Mouse (Mus musculus) limb, embryonic 15.5 days (tissue): ENCODE data around the gene Armc6. TPM values are rescaled to one million over a fixed set of nuclear protein-coding genes. Genes with fewer than 3 reads are reported as not detected.
A peak's percentile ranks its signal among the peaks of the same experiment; 100 is the strongest.

ENCODE experiments used
- ATAC-seq: fragments of 200-750 bp; cut with Nextera tagmentation; 2 replicates; pipeline ENCODE4 v1.8.0; 2017; ENCODE audit warnings: low read depth, moderate TSS enrichment; ENCODE audit not compliant: insufficient number of reproducible peaks, low FRiP score, low TSS enrichment
- H3K27ac ChIP-seq: fragments of 300-500 bp; sonication (generic); 2 replicates; pipeline ENCODE4 v1.5.1; 2015; ENCODE audit warnings: moderate library complexity, mild to moderate bottlenecking, inconsistent platforms
- H3K27me3 ChIP-seq: fragments of 300-500 bp; sonication (generic); 2 replicates; pipeline ENCODE4 v1.6.1; 2015; ENCODE audit warnings: inconsistent platforms
- H3K36me3 ChIP-seq: fragments of 300-500 bp; sonication (generic); 2 replicates; pipeline ENCODE4 v1.6.1; 2015; ENCODE audit warnings: inconsistent platforms
- H3K4me1 ChIP-seq: fragments of 300-500 bp; sonication (generic); 2 replicates; pipeline ENCODE4 v1.6.1; 2015; ENCODE audit warnings: inconsistent platforms
- H3K4me2 ChIP-seq: fragments of 300-500 bp; sonication (generic); 2 replicates; pipeline ENCODE4 v1.6.1; 2015; ENCODE audit warnings: mild to moderate bottlenecking, inconsistent platforms
- H3K4me3 ChIP-seq: fragments of 300-500 bp; sonication (generic); 2 replicates; pipeline ENCODE4 v1.5.1; 2015; ENCODE audit warnings: mild to moderate bottlenecking, inconsistent platforms
- H3K9ac ChIP-seq: fragments of 300-500 bp; sonication (generic); 2 replicates; pipeline ENCODE4 v1.6.1; 2015; ENCODE audit warnings: inconsistent platforms
- H3K9me3 ChIP-seq: fragments of 300-500 bp; sonication (generic); 2 replicates; pipeline ENCODE4 v1.6.1; 2016; ENCODE audit warnings: inconsistent platforms
- WGBS: fragments of 180-500 bp; shearing (Covaris S2); methylation state at CpG from one replicate; pipeline ENCODE4 v1.1.7; 2015; 5-methylcytosine and 5-hydroxymethylcytosine counted together
- polyA plus RNA-seq: library from polyadenylated mRNA; unstranded; fragments of >200 nt; fragmentation: Nextera tagmentation; extraction: Ambion mirVana; gene quantifications from 2 replicates; pipeline ENCODE4 v1.2.1, GENCODE M21; 2015

Gene Armc6
- polyA plus RNA-seq, result 32.7 and 33.0 TPM in 2 replicates

DNA sequence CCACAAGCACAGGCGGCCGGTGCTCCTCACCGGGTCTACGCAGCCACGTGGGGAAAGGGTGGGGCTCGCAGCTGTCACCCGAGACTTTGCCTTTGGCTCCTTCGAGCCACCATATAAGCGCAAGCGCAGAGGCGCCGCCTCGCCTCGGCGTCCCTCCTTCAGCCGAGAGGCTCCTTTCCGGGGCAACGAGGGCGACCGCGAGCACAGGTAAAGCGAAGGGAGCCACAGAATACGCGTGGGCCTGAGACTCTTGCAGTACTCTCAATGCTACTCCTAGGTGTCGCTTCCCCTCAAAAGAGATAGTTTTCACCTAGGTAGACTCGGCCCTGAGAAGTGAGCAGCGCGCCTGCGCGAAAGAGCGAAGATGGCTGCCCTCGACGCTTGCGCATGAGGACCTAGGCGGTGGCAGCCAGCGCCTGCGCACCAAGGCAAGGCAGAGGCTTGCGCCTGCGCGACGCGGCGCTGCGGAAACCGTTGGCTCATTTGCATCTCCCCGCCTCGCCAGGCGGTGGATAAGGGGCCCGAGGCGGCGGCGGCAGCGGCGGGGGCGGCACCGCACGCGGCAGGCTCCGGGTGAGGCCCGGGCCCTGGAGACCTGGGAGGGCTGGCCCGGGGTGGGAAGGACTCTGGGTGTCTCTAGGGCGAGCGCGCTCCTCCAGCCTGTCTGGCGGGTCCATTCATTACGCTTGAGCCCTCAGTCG lies at the start of gene Armc6, which contains the start of gene Sugp2:
Gene Armc6, minus strand, starts transcription at position 387 of the 701 bp plus-strand sequence.
Gene Sugp2, plus strand, starts transcription at position 147 of the 701 bp plus-strand sequence.
- peak; percentile 96 for ATAC-seq
- Histone ChIP-seq H3K4me1 (peaks cover 21% of the 10 kb centered on the region), H3K36me3 (peaks cover 52% of the 10 kb centered on the region), H3K9ac (peak within 1 kb of the TSS; percentile 81), H3K9me3 (no peaks in the 10 kb centered on the region), H3K27me3 (no peaks in the 10 kb centered on the region), H3K4me2 (peak within 1 kb of the TSS; percentile 86), H3K27ac (peak within 1 kb of the TSS; percentile 97), H3K4me3 (peak within 1 kb of the TSS; percentile 93)
- under 1% methylated on average over 66 of the region's 67 CpGs for WGBS

DNA sequence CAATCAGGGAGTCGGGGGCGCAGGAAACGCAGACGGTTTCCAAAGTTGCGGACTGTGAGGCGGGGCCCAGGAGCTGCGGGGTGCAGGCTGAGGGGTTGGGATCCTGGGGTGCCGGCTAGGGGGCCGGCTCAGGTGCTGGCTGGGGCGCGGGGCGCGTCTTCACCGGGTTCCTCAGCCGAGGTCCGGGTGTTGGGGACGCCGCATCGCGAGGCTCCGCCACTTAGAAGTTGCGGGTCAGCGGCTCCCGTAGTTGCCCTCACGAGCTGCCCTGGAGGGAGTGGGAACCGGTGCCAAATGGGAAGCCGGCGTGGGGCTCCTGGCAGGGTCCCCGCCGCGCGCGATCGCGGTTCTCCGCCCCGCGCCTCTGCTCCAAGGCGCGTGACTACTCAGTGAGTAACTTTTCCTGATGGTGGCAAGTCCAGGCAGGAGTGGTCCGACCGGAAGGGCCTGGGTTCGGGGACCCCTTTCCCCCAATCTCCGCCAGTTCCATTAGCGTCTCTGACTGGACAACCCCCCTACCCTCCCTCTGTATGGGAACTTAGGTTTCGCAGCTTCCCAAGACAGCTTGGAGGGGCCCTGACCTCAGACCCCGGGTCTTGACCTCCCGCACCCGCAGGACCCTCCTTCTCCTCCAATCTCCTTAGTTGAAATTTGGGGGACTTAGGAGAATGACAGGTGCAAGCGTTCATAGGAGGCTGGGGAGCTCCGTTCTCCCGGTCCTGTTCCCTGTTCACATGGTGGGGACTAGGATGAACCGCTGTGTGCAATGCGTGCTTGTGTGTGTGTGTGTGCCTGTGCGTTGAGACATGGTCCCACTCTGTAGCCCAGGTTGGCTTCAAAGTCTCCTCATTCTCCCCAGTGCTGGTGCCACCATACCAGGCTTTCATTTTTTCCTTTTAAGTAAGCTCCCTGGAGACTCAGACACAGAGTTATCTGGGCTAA lies 49.1 kb upstream of the Armc6 start:
- Histone ChIP-seq H3K9ac (peak overlapping the region; percentile 87), H3K4me2 (peak overlapping the region; percentile 79), H3K27me3 (no peaks in the 10 kb centered on the region), H3K4me1 (peaks cover 18% of the 10 kb centered on the region), H3K27ac (peak overlapping the region; percentile 87), H3K9me3 (no peaks in the 10 kb centered on the region), H3K4me3 (peak overlapping the region; percentile 86), H3K36me3 (peaks cover 37% of the 10 kb centered on the region)
- peak; percentile 49 for ATAC-seq
- WGBS, result 1% methylated on average over 55 of the region's 55 CpGs

DNA sequence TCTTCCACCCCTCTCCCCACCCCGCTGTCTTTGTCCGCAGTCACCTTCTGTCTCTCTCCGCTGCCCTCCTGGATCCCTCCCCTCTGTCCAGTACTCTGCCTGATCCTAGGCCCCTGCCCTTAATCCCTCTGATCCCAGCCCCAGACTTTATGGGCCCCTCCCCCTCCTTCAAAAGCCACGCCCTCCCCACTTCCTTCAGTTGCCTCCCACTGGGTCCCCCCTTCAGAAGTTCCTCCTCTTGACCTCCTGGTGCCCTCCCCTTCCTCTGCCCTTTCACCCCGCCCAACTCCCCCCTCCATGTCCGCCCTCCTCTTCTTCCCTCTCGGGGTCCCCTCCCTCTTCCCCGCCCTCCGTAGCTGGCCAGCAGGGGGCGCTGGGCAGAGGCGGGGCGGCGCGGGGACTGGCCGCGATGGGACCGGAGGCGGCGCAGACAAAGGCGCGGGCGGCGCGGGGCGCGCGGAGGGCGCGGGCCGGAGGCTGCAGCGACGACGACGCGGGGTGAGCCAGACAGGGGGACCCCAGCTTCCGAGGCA lies 48.4 kb upstream of the Armc6 start, which contains the start of gene Homer3:
Gene Homer3, plus strand, starts transcription at position 225 of the 533 bp plus-strand sequence.
- Histone ChIP-seq H3K9ac (peak within 1 kb of the TSS; percentile 87), H3K27me3 (no peaks in the 10 kb centered on the region), H3K27ac (peak within 1 kb of the TSS; percentile 87), H3K4me1 (peaks cover 22% of the 10 kb centered on the region), H3K4me3 (peak within 1 kb of the TSS; percentile 86), H3K4me2 (peak within 1 kb of the TSS; percentile 79), H3K36me3 (peaks cover 32% of the 10 kb centered on the region), H3K9me3 (no peaks in the 10 kb centered on the region)
- 3% methylated on average over 27 of the region's 36 CpGs for WGBS
- ATAC-seq, result peak; percentile 83

DNA sequence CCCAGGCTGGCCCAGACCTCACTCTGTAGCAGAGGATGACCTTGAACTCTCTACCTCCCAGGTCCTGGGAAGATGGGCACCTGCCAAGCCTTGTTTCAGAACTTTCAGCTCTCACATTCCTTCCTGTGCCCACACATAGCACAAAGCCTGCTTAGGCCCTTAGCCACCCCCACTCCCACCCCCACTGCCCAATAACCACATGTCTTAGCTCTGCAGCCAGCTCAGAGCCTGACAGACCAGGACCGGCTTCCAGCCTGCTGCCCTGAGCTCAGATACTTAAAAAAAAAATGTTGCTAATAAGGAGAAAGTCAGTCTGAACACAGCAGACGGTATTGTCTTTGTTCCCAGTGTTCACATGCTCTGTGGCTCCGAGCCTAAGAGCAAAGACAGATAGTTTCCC lies 46.7 kb upstream of the Armc6 start:
- Histone ChIP-seq H3K9ac (no peak overlapping the region), H3K36me3 (peaks cover 15% of the 10 kb centered on the region), H3K27ac (no peak overlapping the region), H3K4me1 (peaks cover 22% of the 10 kb centered on the region), H3K9me3 (no peaks in the 10 kb centered on the region), H3K27me3 (no peaks in the 10 kb centered on the region), H3K4me3 (no peak overlapping the region), H3K4me2 (no peak overlapping the region)
- no peak for ATAC-seq
- WGBS, result 50% methylated on average over 3 of the region's 3 CpGs

DNA sequence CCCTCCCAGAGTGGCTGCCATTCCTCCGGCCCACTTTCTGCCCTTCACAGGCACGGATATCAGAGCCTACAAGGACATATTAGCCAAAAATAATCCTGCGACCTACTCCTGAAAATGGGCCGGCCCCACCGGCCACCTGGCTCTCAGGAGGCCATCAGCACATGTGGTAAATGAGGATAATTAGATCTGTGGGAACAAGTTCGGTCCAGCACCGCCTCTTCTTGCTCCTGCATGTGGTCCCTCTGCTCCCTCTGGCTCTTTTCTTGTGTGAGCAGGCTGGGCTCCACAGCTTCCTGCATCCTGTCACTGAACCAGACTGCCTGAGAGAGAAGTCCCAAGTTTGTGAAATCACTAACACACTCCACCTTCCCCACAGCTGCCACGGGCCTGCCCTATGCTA lies 45.0 kb upstream of the Armc6 start:
- Histone ChIP-seq H3K4me3 (no peak overlapping the region), H3K9ac (no peak overlapping the region), H3K9me3 (no peaks in the 10 kb centered on the region), H3K27ac (no peak overlapping the region), H3K4me2 (no peak overlapping the region), H3K27me3 (no peaks in the 10 kb centered on the region), H3K36me3 (no peaks in the 10 kb centered on the region), H3K4me1 (peaks cover 19% of the 10 kb centered on the region)
- 34% methylated on average over 8 of the region's 8 CpGs for WGBS
- ATAC-seq, result no peak

DNA sequence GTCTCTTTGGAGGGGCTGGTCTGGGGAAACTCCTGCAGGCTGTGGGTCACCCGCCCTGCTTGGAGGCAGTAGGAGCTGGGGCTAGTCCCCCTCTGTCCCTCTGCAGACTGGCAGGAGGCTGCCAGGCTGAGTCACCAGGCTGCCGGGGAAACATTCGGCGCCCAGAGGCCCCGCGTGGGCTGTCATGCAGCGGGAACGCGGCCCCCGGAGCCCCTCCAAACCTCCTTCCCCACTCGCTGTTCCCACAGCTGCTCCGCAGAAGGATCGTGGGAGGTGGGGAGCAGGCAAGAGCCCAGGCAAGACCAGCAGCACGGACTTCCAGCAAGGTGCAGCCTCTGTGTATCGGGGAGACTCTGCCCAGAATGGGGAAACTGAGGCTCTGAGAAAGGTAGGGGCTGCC lies 43.9 kb upstream of the Armc6 start:
- 58% methylated on average over 15 of the region's 15 CpGs for WGBS
- H3K27ac ChIP-seq, result no peak overlapping the region

DNA sequence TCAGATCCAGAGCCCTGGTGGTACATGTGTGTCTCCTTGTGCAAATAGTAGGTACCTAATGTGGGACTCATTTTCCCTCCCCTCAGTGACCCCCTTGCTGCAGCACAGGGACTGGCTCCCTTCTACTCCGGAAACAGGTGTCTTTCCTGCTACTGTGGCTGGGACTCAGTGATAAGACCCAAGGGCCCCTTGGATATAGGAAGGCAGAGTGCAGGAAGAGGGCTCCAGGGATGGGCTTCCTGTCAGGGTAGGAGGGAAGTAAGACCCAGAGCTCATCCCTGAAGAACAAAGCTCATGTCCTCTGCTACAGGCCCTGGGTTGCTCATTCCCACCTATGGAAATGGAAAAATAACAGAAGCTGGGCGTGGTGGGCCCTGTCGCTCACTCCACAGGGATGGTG lies 42.2 kb upstream of the Armc6 start:
- Histone ChIP-seq H3K9me3 (no peaks in the 10 kb centered on the region), H3K4me2 (no peak overlapping the region), H3K36me3 (no peaks in the 10 kb centered on the region), H3K4me1 (peaks cover 4% of the 10 kb centered on the region; the same call in 1 of the 2 replicates), H3K27me3 (no peaks in the 10 kb centered on the region), H3K27ac (no peak overlapping the region), H3K9ac (no peak overlapping the region), H3K4me3 (no peak overlapping the region)
- 77% methylated on average over 3 of the region's 3 CpGs for WGBS
- ATAC-seq, result no peak

More for the DNA sequence above, 43.9 kb upstream of the Armc6 start:
- Histone ChIP-seq H3K4me2 (no peak overlapping the region), H3K36me3 (no peaks in the 10 kb centered on the region), H3K27me3 (no peaks in the 10 kb centered on the region), H3K4me1 (peaks cover 12% of the 10 kb centered on the region), H3K9me3 (no peaks in the 10 kb centered on the region), H3K4me3 (no peak overlapping the region), H3K9ac (no peak overlapping the region)
- no peak for ATAC-seq

DNA sequence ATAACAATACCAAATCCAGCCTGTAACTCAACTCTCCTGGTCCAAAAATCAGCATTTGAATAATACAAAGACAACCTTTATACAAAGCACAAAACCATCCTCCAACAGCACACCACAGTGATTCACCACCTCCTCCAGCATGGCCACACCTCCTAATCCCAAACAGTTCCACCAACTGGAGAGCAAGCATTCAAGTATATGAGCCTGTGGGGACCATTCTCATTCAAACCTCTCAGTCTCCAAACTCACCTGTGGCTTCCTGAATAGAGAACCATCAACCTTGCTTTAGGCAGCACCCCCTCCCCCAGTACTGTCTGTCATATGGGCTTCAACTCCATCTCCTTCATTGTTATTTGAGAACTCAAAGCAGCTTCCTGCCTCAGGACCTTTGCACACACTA lies 40.1 kb upstream of the Armc6 start:
- no peak overlapping the region for H3K9ac ChIP-seq
- H3K27me3 ChIP-seq, result no peaks in the 10 kb centered on the region
- H3K36me3 ChIP-seq, result no peaks in the 10 kb centered on the region
- no peak for ATAC-seq
- no peaks in the 10 kb centered on the region for H3K9me3 ChIP-seq
- H3K4me3 ChIP-seq, result no peak overlapping the region
- no peak overlapping the region for H3K4me2 ChIP-seq
- H3K27ac ChIP-seq, result no peak overlapping the region
- H3K4me1 ChIP-seq, result peaks cover 4% of the 10 kb centered on the region; the same call in 1 of the 2 replicates

DNA sequence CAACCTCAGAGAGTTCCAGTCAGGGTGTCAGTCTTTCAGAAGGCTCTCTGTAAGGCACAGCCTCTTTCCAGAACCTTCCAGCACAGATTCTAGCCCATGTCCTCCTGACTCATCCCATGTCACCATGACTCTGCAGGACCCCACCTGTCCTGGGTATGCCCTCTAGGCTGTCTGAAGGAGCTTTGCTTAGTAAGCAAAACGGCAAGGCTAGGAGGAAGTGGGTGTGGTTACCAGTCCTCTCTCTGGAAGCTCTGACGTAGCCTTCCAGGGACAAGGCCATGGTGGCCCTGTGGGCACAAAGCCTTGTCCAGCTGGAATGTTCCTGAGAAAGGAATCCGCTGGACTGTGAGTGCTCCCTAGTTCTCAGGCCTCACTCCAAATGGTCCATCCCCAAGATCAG lies 38.7 kb upstream of the Armc6 start:
- no peak overlapping the region for H3K27ac ChIP-seq
- H3K4me3 ChIP-seq, result no peak overlapping the region
- H3K9me3 ChIP-seq, result no peaks in the 10 kb centered on the region
- WGBS, result 54% methylated on average over 3 of the region's 3 CpGs
- ATAC-seq, result no peak
- H3K4me1 ChIP-seq, result peaks cover under 1% of the 10 kb centered on the region; the same call in 1 of the 2 replicates
- no peaks in the 10 kb centered on the region for H3K27me3 ChIP-seq
- no peak overlapping the region for H3K4me2 ChIP-seq
- H3K9ac ChIP-seq, result no peak overlapping the region
- H3K36me3 ChIP-seq, result no peaks in the 10 kb centered on the region

DNA sequence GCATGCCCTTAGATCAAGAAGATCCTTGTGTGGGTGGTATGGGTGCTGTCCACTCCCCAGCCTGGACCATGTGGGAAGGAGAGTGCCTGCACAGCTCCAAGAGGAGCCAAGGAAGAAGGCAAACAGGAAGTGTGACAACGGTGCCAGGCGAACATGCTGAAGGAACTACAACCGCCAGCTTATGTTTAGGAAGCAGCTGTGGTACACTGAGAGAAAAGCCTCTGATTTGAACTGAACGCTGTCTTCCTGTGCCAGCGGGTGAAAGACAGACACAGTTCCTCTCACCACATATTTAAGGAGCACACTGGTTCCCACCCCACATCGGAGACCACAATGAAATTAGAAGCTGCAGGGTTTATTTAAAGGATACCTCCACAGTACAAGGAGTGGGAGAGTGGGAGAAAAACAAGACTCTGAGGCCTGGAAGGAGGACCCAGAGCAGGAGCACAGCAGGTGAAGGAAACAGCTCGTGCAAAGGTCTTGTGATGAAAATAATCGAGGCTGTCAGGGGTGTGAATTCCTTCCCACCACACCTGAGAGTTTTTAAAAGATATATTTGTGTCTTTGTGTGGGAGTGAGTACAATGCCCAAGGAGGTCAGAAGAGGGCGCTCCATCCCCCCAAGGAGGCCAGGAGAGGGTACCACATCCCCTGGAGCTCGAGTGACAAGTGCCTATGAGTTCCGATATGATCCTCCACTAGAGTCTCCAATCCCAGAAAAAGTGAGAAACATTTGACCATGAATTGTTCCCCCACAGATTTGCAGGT lies 34.7 kb upstream of the Armc6 start:
- Histone ChIP-seq H3K27me3 (no peaks in the 10 kb centered on the region), H3K4me1 (no peaks in the 10 kb centered on the region), H3K9ac (no peak overlapping the region), H3K36me3 (peaks cover 10% of the 10 kb centered on the region), H3K4me3 (no peak overlapping the region), H3K4me2 (no peak overlapping the region), H3K27ac (0 out of 2 replicates have a peak overlapping the region, but pooled peaks have one; percentile 1), H3K9me3 (no peaks in the 10 kb centered on the region)
- WGBS, result 52% methylated on average over 11 of the region's 11 CpGs
- no peak for ATAC-seq

DNA sequence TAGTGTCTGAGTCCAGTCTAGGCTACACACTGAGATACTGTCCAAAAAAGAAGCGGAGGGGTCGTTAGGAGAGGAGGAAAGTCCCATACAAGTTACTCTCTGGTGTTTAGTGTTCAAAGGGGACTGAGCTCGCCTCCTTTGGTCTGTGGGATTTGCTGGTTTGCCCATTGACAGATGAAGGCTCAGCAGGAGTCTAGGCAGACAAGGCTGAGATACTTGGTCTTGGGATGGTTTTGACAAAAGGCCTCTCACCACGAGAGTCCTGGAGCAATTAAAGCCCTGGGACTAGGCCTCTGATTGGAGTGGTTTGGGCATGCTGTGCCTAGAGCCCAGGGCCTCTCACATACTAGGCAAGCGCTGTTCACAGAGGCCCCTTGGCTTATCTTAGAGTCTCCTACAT lies 34.0 kb upstream of the Armc6 start:
- no peak for ATAC-seq
- Histone ChIP-seq H3K4me3 (no peak overlapping the region), H3K27ac (0 out of 2 replicates have a peak overlapping the region, but pooled peaks have one; percentile 1), H3K9ac (no peak overlapping the region), H3K4me1 (no peaks in the 10 kb centered on the region), H3K27me3 (no peaks in the 10 kb centered on the region), H3K36me3 (peaks cover 17% of the 10 kb centered on the region), H3K9me3 (no peaks in the 10 kb centered on the region), H3K4me2 (no peak overlapping the region)
- 60% methylated on average over 5 of the region's 5 CpGs for WGBS
